Mouse (Mus musculus): ENCODE measurements at regions not wholly inside any gene's neighbourhood (a gene's known extent, or its start where the extent isn't known, plus 50 kb on each side); places are given as distances from the start of the nearest gene placed in this dataset.

DNA sequence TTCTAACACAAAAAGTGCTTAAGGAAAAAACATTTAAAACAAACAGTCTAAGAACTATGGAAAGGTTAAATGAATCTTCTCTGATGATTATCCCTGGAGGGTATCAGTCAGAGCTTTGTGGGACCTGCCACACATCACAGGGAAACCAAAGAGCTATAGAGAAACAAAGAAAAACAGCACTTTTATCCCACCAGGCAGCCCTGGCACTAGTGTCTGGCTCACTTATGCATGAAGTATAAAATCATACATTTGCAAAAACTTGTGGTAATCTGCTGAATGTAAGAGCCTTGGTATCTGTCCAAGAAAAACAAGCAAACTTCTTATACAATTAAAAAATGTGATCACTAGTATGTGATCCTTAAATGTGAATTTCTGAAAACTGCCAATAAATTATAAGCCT lies 972.4 kb upstream of the Ctnnd2 start:
- DNase-seq (ENCODE audit: low spot score in 2 of 2): no peak

DNA sequence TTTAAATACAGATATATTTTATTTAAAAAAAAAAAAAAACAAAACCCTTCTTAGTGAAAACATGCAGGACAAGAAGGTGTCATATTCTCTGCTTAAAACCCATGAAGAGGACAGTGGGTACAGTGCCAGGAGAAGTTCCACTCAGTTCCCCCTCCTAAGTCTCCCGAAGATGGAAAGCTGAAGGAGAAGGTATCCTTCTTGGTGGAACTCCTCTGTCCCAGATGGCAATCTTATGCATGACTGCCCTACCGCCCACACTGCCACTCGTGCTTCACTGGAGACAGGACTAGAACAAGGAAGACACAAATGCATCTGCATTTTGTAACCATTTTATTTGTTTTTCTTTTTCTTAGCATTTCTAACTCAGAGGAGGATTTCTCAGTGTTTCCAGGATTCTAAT lies 948.7 kb upstream of the Ctnnd2 start:
- DNase-seq (ENCODE audit: low spot score in 2 of 2): peak; percentile 12 to 23

DNA sequence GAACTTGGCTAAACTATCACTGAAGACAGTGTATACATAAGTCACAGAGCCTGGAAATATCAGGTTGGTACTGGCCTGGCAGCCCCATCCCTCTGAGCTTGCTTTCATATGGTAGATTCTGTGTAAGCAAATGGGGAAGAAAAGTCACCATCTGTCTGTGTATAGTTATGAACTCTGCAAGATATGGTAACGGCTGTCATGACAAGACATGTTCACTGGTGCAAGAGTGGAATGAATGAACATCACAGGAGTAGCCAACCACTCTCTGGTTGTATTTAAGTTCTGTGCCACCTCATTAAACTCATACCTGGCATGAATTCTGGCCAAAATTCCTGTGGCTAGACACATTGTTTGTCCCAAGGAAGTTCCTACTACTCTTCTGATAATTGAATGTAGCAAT lies 945.5 kb upstream of the Ctnnd2 start:
- no peak for DNase-seq (ENCODE audit: low spot score in 2 of 2)

DNA sequence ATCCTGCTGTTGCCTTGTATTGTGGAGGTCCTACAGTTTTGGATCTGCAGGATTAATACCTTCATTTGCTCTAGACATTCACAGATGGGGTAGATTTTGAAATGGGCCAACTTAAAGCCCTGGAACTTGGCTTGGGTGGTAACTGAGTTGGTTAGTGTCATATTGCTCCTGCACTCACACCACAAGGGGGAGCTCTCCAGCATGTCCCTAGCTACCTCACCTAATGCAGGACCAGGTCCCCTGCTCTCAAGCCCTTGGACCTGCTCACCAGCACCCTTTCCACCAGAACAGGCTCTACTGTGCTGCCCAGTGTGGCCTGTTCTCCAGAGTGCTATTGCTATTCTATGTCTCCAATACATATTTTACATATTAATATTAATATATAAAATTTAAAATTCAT lies 937.8 kb upstream of the Ctnnd2 start:
- DNase-seq (ENCODE audit: low spot score in 2 of 2): peak in 1 of 2 experiments; percentile 6

DNA sequence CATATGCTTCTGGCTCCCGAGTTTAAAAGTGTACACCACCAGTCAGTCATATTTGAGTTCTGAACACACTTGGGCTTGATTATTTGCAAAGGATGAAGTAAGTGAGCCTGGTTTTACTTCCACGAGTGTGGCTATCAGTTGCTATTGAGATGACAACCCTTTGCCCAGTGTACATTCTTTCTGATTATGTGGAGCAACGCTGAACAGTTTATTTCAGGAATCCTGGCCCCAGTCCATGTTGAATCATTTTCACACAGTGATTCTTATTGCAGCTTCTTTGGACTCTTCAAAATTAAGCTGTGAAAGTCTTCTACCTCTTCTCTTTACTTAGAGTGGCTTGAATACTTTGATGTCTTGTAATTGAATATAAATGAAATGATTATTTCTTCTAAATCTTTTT lies 917.2 kb upstream of the Ctnnd2 start:
- peak; percentile 45 to 47 for DNase-seq (ENCODE audit: low spot score in 2 of 2)

DNA sequence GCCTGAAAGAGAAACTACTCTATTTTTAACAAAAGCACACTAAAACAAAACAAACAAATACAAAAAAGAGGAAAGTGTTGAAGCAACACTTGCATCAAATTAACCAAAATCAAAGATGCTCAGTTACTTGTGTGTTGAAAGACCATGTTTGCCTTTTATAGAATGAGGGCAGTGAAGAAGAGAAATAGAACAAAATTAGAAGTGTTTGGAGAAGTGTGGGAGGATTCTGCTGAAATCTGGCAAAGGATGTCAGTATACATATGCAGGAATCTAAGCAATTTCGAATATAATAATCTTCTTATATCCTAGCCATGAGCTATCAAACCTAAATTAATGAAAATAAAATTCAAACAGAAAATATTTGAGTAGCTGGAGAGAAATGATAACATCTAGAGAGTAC lies 905.6 kb upstream of the Ctnnd2 start:
- no peak for DNase-seq (ENCODE audit: low spot score in 2 of 2)

DNA sequence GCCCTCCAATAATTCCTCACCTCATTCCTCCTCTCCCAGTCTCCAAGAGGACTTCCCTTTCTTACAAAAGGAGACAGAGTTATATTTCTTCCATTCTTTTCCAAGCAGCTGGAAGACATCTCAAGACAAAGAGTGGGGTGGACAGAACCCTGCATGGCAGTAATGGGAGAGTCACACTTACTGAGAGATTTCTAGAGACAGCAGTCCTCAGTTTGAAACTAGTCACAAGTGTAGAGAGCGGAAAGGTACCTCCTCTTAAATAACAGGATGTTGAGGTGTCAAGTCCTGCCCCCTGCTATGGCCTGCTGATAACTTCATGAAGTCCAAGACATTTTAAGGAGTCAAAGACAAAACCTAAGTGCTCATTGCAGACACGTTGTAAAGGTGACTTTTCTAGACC lies 875.9 kb upstream of the Ctnnd2 start:
- DNase-seq (ENCODE audit: low spot score in 2 of 2): no peak

Measured in left cerebral cortex, adult 18-20 months (tissue).